Mouse (Mus musculus) heart, embryonic 12.5 days (tissue): ENCODE data around the gene Itpr1. TPM values are rescaled to one million over a fixed set of nuclear protein-coding genes. Genes with fewer than 3 reads are reported as not detected.

Experiments
- ATAC-seq: fragments of 200-750 bp; cut with Nextera tagmentation; 2 replicates; pipeline ENCODE4 v1.8.0; 2017; ENCODE audit warnings: moderate TSS enrichment, moderate library complexity; ENCODE audit not compliant: insufficient number of reproducible peaks, low FRiP score
- H3K27ac ChIP-seq: fragments of 300-500 bp; sonication (generic); 2 replicates; pipeline ENCODE4 v1.5.1; 2016; ENCODE audit warnings: mild to moderate bottlenecking, moderate library complexity; ENCODE audit not compliant: poor library complexity, severe bottlenecking
- H3K27me3 ChIP-seq: fragments of 300-500 bp; sonication (generic); replicated peaks from 2 replicates; pipeline ENCODE4 v1.6.1; 2016; ENCODE audit warnings: mild to moderate bottlenecking, moderate library complexity
- H3K36me3 ChIP-seq: fragments of 300-500 bp; sonication (generic); 2 replicates; pipeline ENCODE4 v1.6.1; 2016; ENCODE audit warnings: mild to moderate bottlenecking, moderate library complexity
- H3K4me1 ChIP-seq: fragments of 300-500 bp; sonication (generic); replicated peaks from 2 replicates; pipeline ENCODE4 v1.6.1; 2016; ENCODE audit warnings: mild to moderate bottlenecking
- H3K4me2 ChIP-seq: fragments of 300-500 bp; sonication (generic); 2 replicates; pipeline ENCODE4 v1.6.1; 2016; ENCODE audit warnings: mild to moderate bottlenecking, moderate library complexity
- H3K4me3 ChIP-seq: fragments of 300-500 bp; sonication (generic); 2 replicates; pipeline ENCODE4 v1.5.1; 2016; ENCODE audit warnings: mild to moderate bottlenecking
- H3K9ac ChIP-seq: fragments of 300-500 bp; sonication (generic); 2 replicates; pipeline ENCODE4 v1.6.1; 2016; ENCODE audit warnings: mild to moderate bottlenecking, moderate library complexity
- H3K9me3 ChIP-seq: fragments of 300-500 bp; sonication (generic); replicated peaks from 2 replicates; pipeline ENCODE4 v1.6.1; 2016; ENCODE audit warnings: mild to moderate bottlenecking, moderate library complexity
- WGBS: fragments of 180-500 bp; shearing (Covaris S2); methylation state at CpG from one replicate; pipeline ENCODE4 v1.1.7; 2016; 5-methylcytosine and 5-hydroxymethylcytosine counted together
- polyA plus RNA-seq: library from polyadenylated mRNA; unstranded; fragments of >200 nt; fragmentation: Nextera tagmentation; extraction: Ambion mirVana; gene quantifications from 2 replicates; pipeline ENCODE4 v1.2.1, GENCODE M21; 2016

The Itpr1 gene
- polyA plus RNA-seq, 1 experiment from 2014 or later = 22.0 TPM

GRCm38 (mm10) chr6:108278826-108279630 lies 66.1 kb downstream of the Itpr1 start:
- Histone ChIP-seq H3K27ac (no peak overlapping the region), H3K4me3 (no peak overlapping the region), H3K9ac (no peak overlapping the region), H3K27me3 (no peaks in the 10 kb centered on the region), H3K4me2 (no peak overlapping the region), H3K4me1 (peaks cover 52% of the 10 kb centered on the region), H3K9me3 (no peaks in the 10 kb centered on the region), H3K36me3 (no peaks in the 10 kb centered on the region)
- 85% methylated on average over 11 of the region's 11 CpGs for WGBS
- no peak for ATAC-seq

DNA sequence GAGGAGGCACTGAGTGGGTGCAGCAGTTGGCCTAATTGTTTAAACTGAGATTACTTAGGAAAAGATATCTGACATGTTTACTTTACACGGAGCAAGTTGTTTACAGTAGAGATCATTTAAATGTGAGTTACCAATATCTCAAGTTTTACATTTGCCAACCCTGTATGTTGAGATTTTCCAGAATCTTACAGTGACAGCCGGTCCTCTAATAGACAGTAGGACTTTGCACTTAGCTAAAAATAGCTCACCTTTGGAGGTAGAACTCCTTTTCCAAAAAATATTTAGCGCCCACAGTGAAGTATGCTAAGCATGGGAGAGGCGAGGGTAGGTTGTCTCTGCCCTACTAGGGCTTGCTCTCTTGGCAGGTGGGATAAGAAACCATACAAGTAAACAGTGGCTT lies 69.2 kb downstream of the Itpr1 start:
- Histone ChIP-seq H3K27me3 (no peaks in the 10 kb centered on the region), H3K4me3 (no peak overlapping the region), H3K4me2 (no peak overlapping the region), H3K27ac (no peak overlapping the region), H3K9me3 (no peaks in the 10 kb centered on the region), H3K36me3 (peaks cover 1% of the 10 kb centered on the region; the same call in 1 of the 2 replicates), H3K9ac (no peak overlapping the region), H3K4me1 (peaks cover 26% of the 10 kb centered on the region)
- no peak for ATAC-seq
- WGBS = 36% methylated on average over 4 of the region's 4 CpGs

DNA sequence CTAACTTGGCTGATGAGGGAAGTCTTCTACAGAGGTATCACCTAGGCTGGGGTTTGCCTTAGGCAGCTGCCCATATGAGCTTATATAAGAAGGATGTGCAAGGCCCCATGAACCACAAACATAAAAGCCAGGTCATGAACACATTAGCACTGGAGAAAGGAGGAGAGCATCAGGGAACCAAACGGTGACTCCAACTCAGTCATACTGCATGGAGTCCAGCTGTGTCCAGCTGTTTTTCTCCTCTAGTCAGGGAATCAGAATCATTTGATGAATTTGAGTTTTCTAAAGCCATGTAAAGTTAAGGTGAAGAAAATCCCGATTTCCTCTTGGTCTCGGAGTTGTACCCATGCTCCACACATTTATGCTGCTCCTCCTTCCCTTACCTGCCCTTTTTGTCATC lies 69.7 kb downstream of the Itpr1 start:
- no peaks in the 10 kb centered on the region for H3K9me3 ChIP-seq

GRCm38 (mm10) chr6:108284688-108285087 lies 71.8 kb downstream of the Itpr1 start:
- Histone ChIP-seq H3K4me2 (no peak overlapping the region), H3K4me3 (no peak overlapping the region), H3K9ac (no peak overlapping the region), H3K9me3 (no peaks in the 10 kb centered on the region), H3K36me3 (peaks cover 4% of the 10 kb centered on the region; the same call in 1 of the 2 replicates), H3K4me1 (peaks cover 19% of the 10 kb centered on the region), H3K27ac (no peak overlapping the region), H3K27me3 (no peaks in the 10 kb centered on the region)
- ATAC-seq = no peak
- 92% methylated on average over 3 of the region's 3 CpGs for WGBS

More for the DNA sequence above, 69.7 kb downstream of the Itpr1 start:
- H3K9ac ChIP-seq = no peak overlapping the region
- H3K4me3 ChIP-seq = no peak overlapping the region
- H3K36me3 ChIP-seq = peaks cover 4% of the 10 kb centered on the region; the same call in 1 of the 2 replicates
- no peak overlapping the region for H3K27ac ChIP-seq
- 85% methylated on average over 3 of the region's 3 CpGs for WGBS
- no peak for ATAC-seq
- H3K27me3 ChIP-seq = no peaks in the 10 kb centered on the region
- H3K4me1 ChIP-seq = peaks cover 22% of the 10 kb centered on the region
- no peak overlapping the region for H3K4me2 ChIP-seq

DNA sequence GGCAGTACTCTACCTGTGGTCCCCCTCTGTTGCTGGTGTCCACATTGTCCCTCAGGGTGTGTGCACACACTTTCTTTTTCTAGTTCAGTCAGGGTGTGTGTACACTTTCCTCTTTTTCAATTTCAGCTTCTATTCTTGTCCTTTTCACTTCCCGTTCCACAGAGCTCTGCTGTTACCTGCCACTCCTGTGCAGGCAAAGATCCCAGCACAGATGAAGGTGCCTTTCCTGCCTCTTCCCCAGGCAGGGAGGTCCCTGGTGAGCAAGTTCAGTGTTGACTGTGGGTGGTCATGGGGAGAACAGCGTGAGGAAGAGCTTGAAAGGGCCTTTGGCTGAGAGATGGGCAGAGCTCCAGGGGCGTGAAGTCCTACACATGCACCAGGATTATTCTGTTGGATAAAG lies 76.1 kb downstream of the Itpr1 start:
- Histone ChIP-seq H3K36me3 (peaks cover 4% of the 10 kb centered on the region; the same call in 1 of the 2 replicates), H3K9ac (no peak overlapping the region), H3K4me1 (peaks cover 10% of the 10 kb centered on the region), H3K4me2 (no peak overlapping the region), H3K4me3 (no peak overlapping the region), H3K9me3 (no peaks in the 10 kb centered on the region), H3K27ac (no peak overlapping the region), H3K27me3 (no peaks in the 10 kb centered on the region)
- WGBS = 56% methylated on average over 3 of the region's 3 CpGs
- no peak for ATAC-seq

DNA sequence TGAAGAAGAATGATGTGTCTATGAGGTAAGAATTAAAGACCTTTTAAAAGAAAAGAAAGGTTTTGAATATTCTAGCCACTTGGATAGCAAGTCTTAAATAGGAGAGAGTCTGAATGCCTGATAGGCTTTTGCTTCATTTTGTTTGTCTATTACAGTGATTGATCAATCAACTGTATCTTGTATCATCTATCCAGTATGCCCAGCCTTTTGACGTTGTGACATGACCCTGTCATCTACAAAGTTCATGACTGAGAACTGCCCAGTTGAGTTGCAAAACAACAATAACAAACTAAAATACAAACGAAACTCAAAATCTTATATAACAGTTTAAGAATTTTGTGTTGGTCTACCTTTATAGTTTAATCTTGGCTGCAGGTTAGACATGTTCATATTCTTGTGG lies 78.1 kb downstream of the Itpr1 start:
- no peaks in the 10 kb centered on the region for H3K9me3 ChIP-seq
- ATAC-seq = no peak
- WGBS = 84% methylated on average over 2 of the region's 2 CpGs

DNA sequence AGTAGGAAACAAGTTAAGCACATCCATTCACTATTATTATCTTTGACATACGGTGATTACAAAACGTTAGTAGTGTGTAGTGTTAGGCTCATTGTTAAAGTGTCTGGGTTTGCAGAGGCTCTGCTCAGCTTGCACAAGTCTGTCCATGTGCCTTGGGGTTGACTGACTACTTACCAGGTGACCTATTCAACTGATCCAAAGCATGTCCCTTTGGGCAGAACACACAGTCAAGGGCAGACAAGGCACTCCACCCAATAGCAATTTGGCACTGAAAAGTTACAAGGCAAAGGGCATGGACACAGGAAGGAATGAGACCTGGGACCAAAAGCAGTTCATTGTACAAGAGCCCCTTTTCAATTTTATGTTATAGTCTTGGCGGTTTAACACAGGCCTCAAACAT lies 78.7 kb downstream of the Itpr1 start:
- Histone ChIP-seq H3K27me3 (no peaks in the 10 kb centered on the region), H3K27ac (no peak overlapping the region), H3K36me3 (peaks cover 4% of the 10 kb centered on the region; the same call in 1 of the 2 replicates), H3K4me3 (no peak overlapping the region), H3K4me1 (peaks cover 25% of the 10 kb centered on the region), H3K9me3 (no peaks in the 10 kb centered on the region), H3K9ac (no peak overlapping the region), H3K4me2 (no peak overlapping the region)
- no peak for ATAC-seq
- WGBS = 84% methylated on average over 3 of the region's 3 CpGs

More for the DNA sequence above, 78.1 kb downstream of the Itpr1 start:
- no peak overlapping the region for H3K9ac ChIP-seq
- H3K4me1 ChIP-seq = peaks cover 25% of the 10 kb centered on the region
- H3K27me3 ChIP-seq = no peaks in the 10 kb centered on the region
- H3K4me2 ChIP-seq = no peak overlapping the region
- no peak overlapping the region for H3K4me3 ChIP-seq
- H3K36me3 ChIP-seq = peaks cover 4% of the 10 kb centered on the region; the same call in 1 of the 2 replicates
- no peak overlapping the region for H3K27ac ChIP-seq

DNA sequence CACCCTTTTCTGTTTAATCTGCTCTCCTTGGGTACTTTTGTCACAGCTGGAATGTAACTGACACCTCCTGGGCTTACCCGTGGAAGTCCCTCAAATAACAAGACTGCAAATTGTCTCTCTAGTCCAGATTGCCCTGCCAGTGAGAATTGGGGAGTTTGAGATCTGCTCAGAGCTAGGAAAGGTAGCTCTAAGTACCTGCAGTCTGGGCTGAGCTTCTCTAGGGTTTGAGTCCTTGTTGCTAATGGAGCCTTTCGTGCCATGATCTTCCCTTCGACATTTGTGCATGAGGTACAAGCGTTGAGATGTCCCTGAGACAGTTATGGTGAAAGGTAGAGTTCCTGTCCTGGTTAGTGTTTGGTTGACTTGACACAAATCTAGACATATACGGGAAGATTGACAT lies 89.0 kb downstream of the Itpr1 start:
- H3K27me3 ChIP-seq = no peaks in the 10 kb centered on the region
- H3K27ac ChIP-seq = no peak overlapping the region
- no peak for ATAC-seq
- H3K4me3 ChIP-seq = no peak overlapping the region
- no peak overlapping the region for H3K9ac ChIP-seq
- H3K36me3 ChIP-seq = no peaks in the 10 kb centered on the region
- no peaks in the 10 kb centered on the region for H3K9me3 ChIP-seq
- WGBS = 77% methylated on average over 5 of the region's 5 CpGs
- peaks cover 42% of the 10 kb centered on the region for H3K4me1 ChIP-seq
- H3K4me2 ChIP-seq = no peak overlapping the region

DNA sequence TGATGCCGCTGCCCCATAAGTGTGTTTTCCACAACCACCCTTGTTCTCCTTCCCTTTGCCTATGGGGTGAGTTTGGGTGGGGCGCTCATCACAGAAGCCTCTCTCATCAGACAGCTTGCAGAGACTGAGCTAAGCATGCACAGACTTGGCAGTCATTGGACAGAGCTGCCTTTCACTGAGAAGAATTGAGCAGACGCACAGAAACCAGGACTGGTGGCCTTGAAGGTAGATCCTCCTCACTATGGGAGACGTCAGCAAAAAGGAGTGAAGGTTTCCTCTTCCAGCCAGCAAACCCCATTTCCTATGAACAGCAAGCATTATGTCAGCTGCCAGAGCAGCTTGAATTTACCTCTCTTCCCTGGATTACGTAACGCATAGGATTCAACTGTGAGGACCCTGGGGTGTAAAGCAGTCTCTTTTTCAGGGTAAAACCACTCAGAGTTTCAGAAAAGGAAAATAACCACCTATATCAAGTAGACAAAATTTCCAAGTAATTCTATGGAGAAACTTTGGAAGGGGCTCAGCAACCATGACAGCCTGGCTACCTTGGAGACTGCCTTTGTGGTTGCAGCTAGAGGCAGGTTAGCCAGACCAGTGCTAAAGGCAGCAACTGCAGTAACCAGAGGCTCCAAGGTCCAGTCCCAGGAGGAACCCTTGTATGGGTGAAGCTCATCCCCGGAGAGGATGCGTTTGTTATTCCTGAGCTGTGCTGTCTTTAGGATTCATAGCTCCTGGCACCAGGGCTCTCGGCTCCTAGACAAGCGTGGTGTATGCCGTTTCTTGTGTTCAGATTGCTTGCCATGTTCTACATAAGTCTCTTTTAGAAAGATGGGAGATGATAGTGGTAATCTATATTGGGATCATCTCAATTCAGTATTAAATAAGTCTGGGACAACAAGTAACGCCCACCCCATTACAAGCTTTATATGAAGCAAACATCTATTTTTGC lies 91.0 kb downstream of the Itpr1 start:
- peaks cover 47% of the 10 kb centered on the region for H3K4me1 ChIP-seq

GRCm38 (mm10) chr6:108305171-108305779 lies 92.4 kb downstream of the Itpr1 start:
- H3K4me2 ChIP-seq = peak overlapping the region; percentile 48

More for the DNA sequence above, 91.0 kb downstream of the Itpr1 start:
- Histone ChIP-seq H3K27ac (no peak overlapping the region), H3K36me3 (no peaks in the 10 kb centered on the region), H3K9ac (no peak overlapping the region), H3K4me3 (no peak overlapping the region), H3K9me3 (no peaks in the 10 kb centered on the region), H3K4me2 (no peak overlapping the region), H3K27me3 (no peaks in the 10 kb centered on the region)
- ATAC-seq = no peak
- 76% methylated on average over 12 of the region's 12 CpGs for WGBS

More at GRCm38 (mm10) chr6:108305171-108305779, 92.4 kb downstream of the Itpr1 start:
- Histone ChIP-seq H3K9ac (peak overlapping the region; percentile 37; the same call in 1 of the 2 replicates), H3K4me3 (no peak overlapping the region), H3K27me3 (no peaks in the 10 kb centered on the region), H3K4me1 (peaks cover 53% of the 10 kb centered on the region), H3K27ac (peak overlapping the region; percentile 66), H3K9me3 (no peaks in the 10 kb centered on the region), H3K36me3 (no peaks in the 10 kb centered on the region)
- WGBS = 19% methylated on average over 12 of the region's 12 CpGs
- peak; percentile 51 for ATAC-seq
